Comparison of ENCODE assay signal across 8 mouse cellular contexts in genomic region chrX:151802328-151802955, GRCm38 (mm10). TPM values are rescaled to one million over a fixed set of nuclear protein-coding genes. Genes with fewer than 3 reads are reported as not detected.
DNase-seq lines count a peak whose midpoint lies in the region; ATAC-seq and TF ChIP-seq lines count a peak whose summit lies in the region.

No protein-coding gene starts in this region.

- H3K36me3 ChIP-seq in lung, postnatal 0 days (ENCODE audit: insufficient read depth, low read length): no peaks in the 10 kb centered on the region
- H3K36me3 ChIP-seq in heart, postnatal 0 days (replicated peaks; ENCODE audit: control insufficient read depth, insufficient read depth, low read length): no peaks in the 10 kb centered on the region
- H3K36me3 ChIP-seq in midbrain, embryonic 11.5 days (ENCODE audit: control insufficient read depth, insufficient read depth, low read length): no peaks in the 10 kb centered on the region

- peak overlapping the region; percentile 67 for H3K4me3 ChIP-seq in cerebellum, adult 2 months (replicated peaks; ENCODE audit: insufficient read depth, low read depth, low read length)
- H3K4me3 ChIP-seq in lung, postnatal 0 days (ENCODE audit: low read depth, low read length): peak overlapping the region; percentile 39
- H3K4me3 ChIP-seq in heart, postnatal 0 days (ENCODE audit: low read depth, low read length): peak overlapping the region; percentile 42
- peak overlapping the region; percentile 45 for H3K4me3 ChIP-seq in midbrain, embryonic 11.5 days (ENCODE audit: low read depth, low read length)

- 5% methylated on average over 13 of the region's 13 CpGs for WGBS in cerebellum, adult 2 months
- WGBS in lung, postnatal 0 days: 13% methylated on average over 13 of the region's 13 CpGs
- WGBS in heart, postnatal 0 days: 29% methylated on average over 13 of the region's 13 CpGs
- WGBS in midbrain, embryonic 11.5 days: 19% methylated on average over 13 of the region's 13 CpGs

- peak overlapping the region; percentile 43; the same call in 1 of the 2 replicates for H3K27ac ChIP-seq in cerebellum, adult 2 months (ENCODE audit: insufficient read depth, low read length)
- peak overlapping the region; percentile 72 for H3K27ac ChIP-seq in lung, postnatal 0 days (ENCODE audit: low read length)
- H3K27ac ChIP-seq in heart, postnatal 0 days (ENCODE audit: low read depth): peak overlapping the region; percentile 90
- H3K27ac ChIP-seq in midbrain, embryonic 11.5 days (ENCODE audit: low read depth, low read length): peak overlapping the region; percentile 89

- TF ChIP-seq EP300 in lung, postnatal 0 days (IDR thresholded peaks at IDR 0.05): no peak
- TF ChIP-seq EP300 in heart, postnatal 0 days (IDR thresholded peaks at IDR 0.05; ENCODE audit: low read depth): no peak

- ATAC-seq in lung, postnatal 0 days: no peak
- no peak for ATAC-seq in heart, postnatal 0 days (ENCODE audit: insufficient read depth, low read depth)
- ATAC-seq in midbrain, embryonic 11.5 days (ENCODE audit: low FRiP score): no peak
- no peak for ATAC-seq in erythroid progenitor cell, adult 5-6 weeks (replicated peaks; ENCODE audit: low FRiP score, poor library complexity, severe bottlenecking)

- peak; percentile 10 to 11 for DNase-seq in cerebellum, adult 2 months
- no peak for DNase-seq in cerebellum, postnatal 25 days
- DNase-seq in lung, postnatal 0 days (ENCODE audit: low spot score): no peak
- no peak for DNase-seq in lung, postnatal 36 days
- DNase-seq in heart, postnatal 0 days (ENCODE audit: low spot score): no peak
- DNase-seq in midbrain, embryonic 11.5 days (ENCODE audit: low spot score, missing footprints): peak; percentile 89
- no peak for DNase-seq in kidney, adult 8-10 months

- H3K9me3 ChIP-seq in lung, postnatal 0 days (ENCODE audit: low read length): no peaks in the 10 kb centered on the region
- H3K9me3 ChIP-seq in heart, postnatal 0 days (replicated peaks; ENCODE audit: control insufficient read depth, low read length): no peaks in the 10 kb centered on the region
- no peaks in the 10 kb centered on the region; the same call in 1 of the 2 replicates for H3K9me3 ChIP-seq in midbrain, embryonic 11.5 days (ENCODE audit: control insufficient read depth, low read length)

- no peaks in the 10 kb centered on the region for H3K4me1 ChIP-seq in cerebellum, adult 2 months (ENCODE audit: control insufficient read depth, insufficient read depth, low read length)
- no peaks in the 10 kb centered on the region for H3K4me1 ChIP-seq in lung, postnatal 0 days (ENCODE audit: insufficient read depth, low read depth, low read length)
- no peaks in the 10 kb centered on the region; the same call in 1 of the 2 replicates for H3K4me1 ChIP-seq in heart, postnatal 0 days (ENCODE audit: control insufficient read depth, insufficient read depth)
- H3K4me1 ChIP-seq in midbrain, embryonic 11.5 days (ENCODE audit: control insufficient read depth, insufficient read depth, low read length): no peaks in the 10 kb centered on the region

- peak; percentile 40; the same call in 1 of the 2 replicates for TF ChIP-seq POLR2A in cerebellum, adult 2 months (IDR thresholded peaks at IDR 0.05; ENCODE audit: borderline replicate concordance, insufficient read depth, low read length)

- H3K9ac ChIP-seq in lung, postnatal 0 days (replicated peaks; ENCODE audit: low read depth): peak overlapping the region; percentile 29
- H3K9ac ChIP-seq in heart, postnatal 0 days (replicated peaks; ENCODE audit: low read depth, low read length): peak overlapping the region; percentile 59
- H3K9ac ChIP-seq in midbrain, embryonic 11.5 days (ENCODE audit: low read length): peak overlapping the region; percentile 70

- H3K4me2 ChIP-seq in lung, postnatal 0 days (replicated peaks; ENCODE audit: low read depth, low read length): peak overlapping the region; percentile 52
- peak overlapping the region; percentile 68 for H3K4me2 ChIP-seq in heart, postnatal 0 days (ENCODE audit: low read depth, low read length)
- H3K4me2 ChIP-seq in midbrain, embryonic 11.5 days: peak overlapping the region; percentile 49

- TF ChIP-seq CTCF in cerebellum, adult 2 months (IDR thresholded peaks at IDR 0.05; ENCODE audit: borderline replicate concordance, insufficient read depth, low read depth, low read length): no peak
- no peak for TF ChIP-seq CTCF in lung, postnatal 0 days (IDR thresholded peaks at IDR 0.05)
- no peak for TF ChIP-seq CTCF in heart, postnatal 0 days (IDR thresholded peaks at IDR 0.05; ENCODE audit: low read depth)

- H3K27me3 ChIP-seq in cerebellum, adult 2 months (ENCODE audit: control insufficient read depth, insufficient read depth, low read length): no peaks in the 10 kb centered on the region
- H3K27me3 ChIP-seq in lung, postnatal 0 days (replicated peaks; ENCODE audit: insufficient read depth, low read length): no peaks in the 10 kb centered on the region
- no peaks in the 10 kb centered on the region for H3K27me3 ChIP-seq in heart, postnatal 0 days (ENCODE audit: control insufficient read depth, insufficient read depth, low read length)
- no peaks in the 10 kb centered on the region for H3K27me3 ChIP-seq in midbrain, embryonic 11.5 days (ENCODE audit: control insufficient read depth, insufficient read depth, low read length)

RNA-seq across cellular contexts. Expression of gene Huwe1, which starts 1.8 kb away (rescaled TPM):
- polyA plus RNA-seq in cerebellum, adult 2 months (2012; rRNA removed): 94.6 and 102 TPM in 2 replicates
- 16.4 and 20.4 TPM in 2 replicates for polyA plus RNA-seq in lung, postnatal 0 days (2015; fragmentation: Nextera tagmentation; extraction: Ambion mirVana)
- total RNA-seq in heart, postnatal 0 days (2014; rRNA removed; ENCODE audit: low replicate concordance): 73.3 and 73.8 TPM in 2 replicates
- polyA plus RNA-seq in heart, postnatal 0 days (2015; fragmentation: Nextera tagmentation; extraction: Ambion mirVana): 13.5 and 15.4 TPM in 2 replicates
- polyA plus RNA-seq in midbrain, embryonic 11.5 days (2014; fragmentation: Nextera tagmentation; extraction: Ambion mirVana): 55.5 and 64.5 TPM in 2 replicates
- total RNA-seq in erythroid progenitor cell, adult 5-6 weeks (2015; ENCODE audit: low replicate concordance): 89.0 and 101 TPM in 2 replicates
- total RNA-seq in erythroid progenitor cell, adult 5-6 weeks (2017; ENCODE audit: low replicate concordance): 95.2 and 165 TPM in 2 replicates

Comparison
In these comparisons a context has a peak if more than half of its experiments do, and no peak if none do; other contexts are left out.
1. DNase-seq: peak in cerebellum, adult 2 months (2 of 2) and midbrain, embryonic 11.5 days (single experiment); none in cerebellum, postnatal 25 days (0 of 2), lung, postnatal 0 days (single experiment), lung, postnatal 36 days (single experiment), heart, postnatal 0 days (single experiment) and kidney, adult 8-10 months (0 of 2).
2. Peak in every context shown above with its lines, with median percentiles within 50 percentile points of each other: H3K27ac ChIP-seq, H3K4me3 ChIP-seq, H3K4me2 ChIP-seq and H3K9ac ChIP-seq.